Mouse (Mus musculus): Measurements from ENCODE around the gene Dnaaf3. TPM values are rescaled to one million over a fixed set of nuclear protein-coding genes. Genes with fewer than 3 reads are reported as not detected.
"Not testable (repeated sequence)": the region's sequence is repeated elsewhere in the genome, so short reads cannot be mapped to it uniquely, and the experiment has no call there.

Dnaaf3 gene
- 1.0 and 1.6 TPM in 2 replicates for polyA plus RNA-seq (2014; fragmentation: Nextera tagmentation; extraction: Ambion mirVana)

GRCm38 (mm10) chr7:4532005-4532729 is at the start of gene Dnaaf3:
Gene Dnaaf3 (minus strand): TSS chr7:4532453.
- 3% methylated on average over 28 of the region's 28 CpGs for WGBS
- no peaks in the 10 kb centered on the region for H3K36me3 ChIP-seq (replicated peaks; ENCODE audit: control insufficient read depth, insufficient read depth, low read depth, low read length)
- H3K9ac ChIP-seq (replicated peaks; ENCODE audit: low read length), result peak within 1 kb of the TSS; percentile 25; the same call in 1 of the 2 replicates
- ATAC-seq (replicated peaks; ENCODE audit: insufficient number of reproducible peaks, low FRiP score, low TSS enrichment, low read depth), result peak; percentile 89
- H3K9me3 ChIP-seq (replicated peaks; ENCODE audit: control insufficient read depth, low read length), result no peaks in the 10 kb centered on the region
- H3K4me3 ChIP-seq (ENCODE audit: low read depth, low read length), result peak within 1 kb of the TSS; percentile 33
- H3K27me3 ChIP-seq (ENCODE audit: control insufficient read depth, insufficient read depth, low read length), result no peaks in the 10 kb centered on the region
- peak within 1 kb of the TSS; percentile 51 for H3K4me2 ChIP-seq (ENCODE audit: low read depth, low read length)
- no peaks in the 10 kb centered on the region for H3K4me1 ChIP-seq (ENCODE audit: control insufficient read depth, insufficient read depth, low read length)
- H3K27ac ChIP-seq (replicated peaks; ENCODE audit: low read depth, low read length), result no peak within 1 kb of the TSS
- DNase-seq (ENCODE audit: low spot score), result peak; percentile 92

GRCm38 (mm10) chr7:4581481-4581880 is 49.2 kb upstream of the Dnaaf3 start:
- H3K4me1 ChIP-seq (ENCODE audit: control insufficient read depth, insufficient read depth, low read length); H3K27me3 ChIP-seq (ENCODE audit: control insufficient read depth, insufficient read depth, low read length); H3K9ac ChIP-seq (replicated peaks; ENCODE audit: low read length); H3K27ac ChIP-seq (replicated peaks; ENCODE audit: low read depth, low read length); H3K36me3 ChIP-seq (replicated peaks; ENCODE audit: control insufficient read depth, insufficient read depth, low read depth, low read length); H3K4me2 ChIP-seq (ENCODE audit: low read depth, low read length); H3K9me3 ChIP-seq (replicated peaks; ENCODE audit: control insufficient read depth, low read length); DNase-seq (ENCODE audit: low spot score); H3K4me3 ChIP-seq (ENCODE audit: low read depth, low read length); ATAC-seq (replicated peaks; ENCODE audit: insufficient number of reproducible peaks, low FRiP score, low TSS enrichment, low read depth): not testable (repeated sequence)
- 86% methylated on average over 3 of the region's 3 CpGs for WGBS

GRCm38 (mm10) chr7:4572361-4572760 is 40.1 kb upstream of the Dnaaf3 start:
- not testable (repeated sequence) for H3K36me3 ChIP-seq (replicated peaks; ENCODE audit: control insufficient read depth, insufficient read depth, low read depth, low read length); ATAC-seq (replicated peaks; ENCODE audit: insufficient number of reproducible peaks, low FRiP score, low TSS enrichment, low read depth); H3K27me3 ChIP-seq (ENCODE audit: control insufficient read depth, insufficient read depth, low read length); H3K4me1 ChIP-seq (ENCODE audit: control insufficient read depth, insufficient read depth, low read length); H3K4me2 ChIP-seq (ENCODE audit: low read depth, low read length); H3K4me3 ChIP-seq (ENCODE audit: low read depth, low read length); H3K9me3 ChIP-seq (replicated peaks; ENCODE audit: control insufficient read depth, low read length); H3K9ac ChIP-seq (replicated peaks; ENCODE audit: low read length); H3K27ac ChIP-seq (replicated peaks; ENCODE audit: low read depth, low read length); DNase-seq (ENCODE audit: low spot score)
- WGBS, result 72% methylated on average over 2 of the region's 2 CpGs

DNA sequence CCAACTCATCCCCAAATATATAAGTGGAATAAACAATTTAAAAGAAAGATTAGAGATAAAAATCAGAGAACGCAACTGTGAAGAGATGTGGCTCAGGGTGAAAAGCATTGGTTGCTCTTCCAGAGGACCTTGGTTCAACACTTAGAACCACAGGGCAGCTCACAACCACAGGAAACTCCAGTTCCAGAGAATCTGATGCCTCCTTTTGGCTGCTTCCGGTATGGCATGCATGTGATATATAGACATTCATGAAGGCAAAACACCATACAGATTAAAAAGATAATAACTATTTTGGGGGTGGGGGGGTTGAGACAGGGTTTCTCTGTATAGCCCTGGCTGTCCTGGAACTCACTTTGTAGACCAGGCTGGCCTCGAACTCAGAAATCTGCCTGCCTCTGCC is 30.4 kb upstream of the Dnaaf3 start:
- Histone ChIP-seq H3K27ac (replicated peaks; ENCODE audit: low read depth, low read length) (no peak overlapping the region), H3K9ac (replicated peaks; ENCODE audit: low read length) (no peak overlapping the region), H3K27me3 (ENCODE audit: control insufficient read depth, insufficient read depth, low read length) (no peaks in the 10 kb centered on the region), H3K4me3 (ENCODE audit: low read depth, low read length) (no peak overlapping the region), H3K4me1 (ENCODE audit: control insufficient read depth, insufficient read depth, low read length) (no peaks in the 10 kb centered on the region), H3K36me3 (replicated peaks; ENCODE audit: control insufficient read depth, insufficient read depth, low read depth, low read length) (no peaks in the 10 kb centered on the region), H3K4me2 (ENCODE audit: low read depth, low read length) (no peak overlapping the region), H3K9me3 (replicated peaks; ENCODE audit: control insufficient read depth, low read length) (no peaks in the 10 kb centered on the region)
- 80% methylated on average over 3 of the region's 3 CpGs for whole genome bisulfite sequencing
- DNase-seq (ENCODE audit: low spot score) (no peak), ATAC-seq (replicated peaks; ENCODE audit: insufficient number of reproducible peaks, low FRiP score, low TSS enrichment, low read depth) (no peak)

GRCm38 (mm10) chr7:4557167-4557560 is 24.9 kb upstream of the Dnaaf3 start:
- no peak overlapping the region for H3K9ac ChIP-seq (replicated peaks; ENCODE audit: low read length)
- H3K4me1 ChIP-seq (ENCODE audit: control insufficient read depth, insufficient read depth, low read length), result no peaks in the 10 kb centered on the region
- no peaks in the 10 kb centered on the region for H3K9me3 ChIP-seq (replicated peaks; ENCODE audit: control insufficient read depth, low read length)
- no peaks in the 10 kb centered on the region for H3K27me3 ChIP-seq (ENCODE audit: control insufficient read depth, insufficient read depth, low read length)
- H3K4me2 ChIP-seq (ENCODE audit: low read depth, low read length), result no peak overlapping the region
- H3K4me3 ChIP-seq (ENCODE audit: low read depth, low read length), result no peak overlapping the region
- H3K27ac ChIP-seq (replicated peaks; ENCODE audit: low read depth, low read length), result no peak overlapping the region
- no peaks in the 10 kb centered on the region for H3K36me3 ChIP-seq (replicated peaks; ENCODE audit: control insufficient read depth, insufficient read depth, low read depth, low read length)
- WGBS, result 75% methylated on average over 6 of the region's 6 CpGs
- ATAC-seq (replicated peaks; ENCODE audit: insufficient number of reproducible peaks, low FRiP score, low TSS enrichment, low read depth) (no peak), DNase-seq (ENCODE audit: low spot score) (no peak)

- 25% methylated on average over 15 of the region's 15 CpGs for WGBS
- Histone ChIP-seq H3K36me3 (replicated peaks; ENCODE audit: control insufficient read depth, insufficient read depth, low read depth, low read length) (no peaks in the 10 kb centered on the region), H3K4me2 (ENCODE audit: low read depth, low read length) (no peak overlapping the region)
Observed at GRCm38 (mm10) chr7:4556256-4557166, 24.3 kb upstream of the Dnaaf3 start.

DNA sequence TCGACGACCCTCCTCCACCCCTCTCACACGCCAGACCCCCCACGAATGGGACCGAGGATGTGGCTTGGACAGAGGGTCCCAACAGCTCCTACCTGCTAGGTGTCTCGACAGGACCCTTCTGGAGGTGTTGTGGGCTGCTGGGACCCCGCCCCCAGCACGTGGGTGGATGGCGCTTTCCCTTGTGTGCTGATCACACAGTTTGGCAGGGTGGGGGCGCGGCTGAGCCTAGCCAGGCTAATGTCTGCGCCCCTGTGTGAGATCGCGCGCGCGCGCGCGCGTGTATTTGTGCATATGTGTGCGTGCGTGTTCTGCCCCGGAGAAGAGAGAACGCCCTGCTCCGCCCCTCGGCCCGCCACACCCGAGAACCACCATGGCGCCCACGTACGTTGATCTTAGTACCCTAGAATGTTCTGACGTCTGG is 15.0 kb upstream of the Dnaaf3 start, which contains the start of gene Syt5:
Gene Syt5 (minus strand): TSS at position 321 of the 421 bp plus-strand sequence.
- no peaks in the 10 kb centered on the region; the same call in 1 of the 2 replicates for H3K4me1 ChIP-seq (ENCODE audit: control insufficient read depth, insufficient read depth, low read length)
- peak within 1 kb of the TSS; percentile 43 for H3K9ac ChIP-seq (replicated peaks; ENCODE audit: low read length)
- no peak within 1 kb of the TSS for H3K27ac ChIP-seq (replicated peaks; ENCODE audit: low read depth, low read length)
- 8% methylated on average over 33 of the region's 33 CpGs for WGBS
- no peaks in the 10 kb centered on the region for H3K9me3 ChIP-seq (replicated peaks; ENCODE audit: control insufficient read depth, low read length)
- ATAC-seq (replicated peaks; ENCODE audit: insufficient number of reproducible peaks, low FRiP score, low TSS enrichment, low read depth) (peak; percentile 47), DNase-seq (ENCODE audit: low spot score) (peak; percentile 40)
- peaks cover 2% of the 10 kb centered on the region; the same call in 1 of the 2 replicates for H3K27me3 ChIP-seq (ENCODE audit: control insufficient read depth, insufficient read depth, low read length)
- H3K4me3 ChIP-seq (ENCODE audit: low read depth, low read length), result peak within 1 kb of the TSS; percentile 31
- H3K4me2 ChIP-seq (ENCODE audit: low read depth, low read length), result peak within 1 kb of the TSS; percentile 65
- H3K36me3 ChIP-seq (replicated peaks; ENCODE audit: control insufficient read depth, insufficient read depth, low read depth, low read length), result no peaks in the 10 kb centered on the region

More at GRCm38 (mm10) chr7:4556256-4557166, 24.3 kb upstream of the Dnaaf3 start:
- Histone ChIP-seq H3K9ac (replicated peaks; ENCODE audit: low read length) (no peak overlapping the region), H3K9me3 (replicated peaks; ENCODE audit: control insufficient read depth, low read length) (no peaks in the 10 kb centered on the region), H3K4me3 (ENCODE audit: low read depth, low read length) (no peak overlapping the region), H3K27ac (replicated peaks; ENCODE audit: low read depth, low read length) (no peak overlapping the region), H3K27me3 (ENCODE audit: control insufficient read depth, insufficient read depth, low read length) (no peaks in the 10 kb centered on the region), H3K4me1 (ENCODE audit: control insufficient read depth, insufficient read depth, low read length) (no peaks in the 10 kb centered on the region)
- peak; percentile 92 for DNase-seq (ENCODE audit: low spot score)
- ATAC-seq (replicated peaks; ENCODE audit: insufficient number of reproducible peaks, low FRiP score, low TSS enrichment, low read depth), result peak; percentile 89
